Mouse (Mus musculus): Measurements from ENCODE around the gene Otulinl. TPM values are rescaled to one million over a fixed set of nuclear protein-coding genes. Genes with fewer than 3 reads are reported as not detected.

The Otulinl gene
- total RNA-seq, 2 experiments from 2014 or later: 1.8 to 4.4 TPM

GRCm38 (mm10) chr15:27656626-27657025, 24.8 kb downstream of the Otulinl start:
- DNase-seq: no peak

DNA sequence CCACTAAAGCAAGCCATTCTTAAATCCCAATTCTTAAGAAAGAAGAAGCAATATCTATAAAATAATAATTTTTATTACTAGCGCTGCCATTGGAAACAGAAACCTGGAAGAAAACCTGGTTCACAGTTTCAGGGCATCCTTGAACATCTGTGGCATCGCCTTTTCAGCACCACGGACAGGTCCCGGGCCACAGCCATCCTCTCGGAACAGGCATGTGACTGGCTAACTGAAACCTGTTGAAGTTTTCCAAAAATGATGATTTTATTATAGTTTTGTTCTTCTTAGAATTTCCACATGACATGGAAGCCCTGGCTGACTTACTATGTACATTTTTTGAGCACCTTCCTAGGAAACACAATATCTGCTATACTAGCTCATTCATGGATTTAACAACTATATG, 26.4 kb downstream of the Otulinl start:
- peak in 1 of 2 experiments; percentile 50 for DNase-seq

GRCm38 (mm10) chr15:27647686-27648085, 33.7 kb downstream of the Otulinl start:
- DNase-seq: no peak

DNA sequence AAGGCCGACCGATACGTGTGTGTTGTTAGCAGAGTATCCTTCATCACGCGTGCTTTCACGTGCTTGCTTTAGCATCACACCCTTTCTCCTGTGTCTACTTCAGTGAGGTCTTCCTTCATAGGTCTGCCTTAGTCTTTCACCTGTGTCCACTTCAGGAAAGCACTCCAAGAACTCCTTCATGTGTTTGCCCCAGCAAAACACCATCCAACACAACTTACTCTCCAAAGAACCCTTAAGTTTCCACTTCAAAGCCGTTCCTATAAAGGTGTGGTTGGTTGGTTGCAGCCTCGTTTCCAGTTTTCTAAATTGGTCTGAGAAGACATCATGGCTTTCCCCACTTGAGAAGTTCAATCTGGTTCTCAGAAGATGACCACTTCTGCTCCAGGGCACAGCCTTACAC, 34.7 kb downstream of the Otulinl start:
- DNase-seq: no peak

- no peak for DNase-seq
Observed at GRCm38 (mm10) chr15:27645250-27645649, 36.1 kb downstream of the Otulinl start.

DNA sequence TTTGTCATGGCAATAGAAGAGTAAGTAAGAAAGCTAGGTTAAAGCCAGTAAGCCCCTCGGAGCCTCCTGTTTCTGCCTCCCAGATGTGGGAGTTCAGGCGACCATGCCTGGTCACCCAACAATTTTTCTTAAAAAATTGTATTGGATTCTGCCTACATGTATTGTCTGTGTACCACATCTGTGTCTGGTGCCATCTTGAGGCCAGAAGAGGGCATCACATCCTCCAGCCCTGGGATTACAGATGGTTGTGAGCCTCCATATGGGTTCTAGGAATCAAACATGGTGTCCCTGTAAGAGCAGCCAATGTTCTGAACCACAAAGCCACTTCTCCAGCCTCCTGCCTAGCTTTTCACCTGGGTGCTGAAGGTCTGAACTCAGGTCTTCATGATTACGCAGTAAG, 38.5 kb downstream of the Otulinl start:
- peak; percentile 31 to 72 for DNase-seq

- DNase-seq: no peak
Observed at GRCm38 (mm10) chr15:27641171-27641570, 40.2 kb downstream of the Otulinl start.

DNA sequence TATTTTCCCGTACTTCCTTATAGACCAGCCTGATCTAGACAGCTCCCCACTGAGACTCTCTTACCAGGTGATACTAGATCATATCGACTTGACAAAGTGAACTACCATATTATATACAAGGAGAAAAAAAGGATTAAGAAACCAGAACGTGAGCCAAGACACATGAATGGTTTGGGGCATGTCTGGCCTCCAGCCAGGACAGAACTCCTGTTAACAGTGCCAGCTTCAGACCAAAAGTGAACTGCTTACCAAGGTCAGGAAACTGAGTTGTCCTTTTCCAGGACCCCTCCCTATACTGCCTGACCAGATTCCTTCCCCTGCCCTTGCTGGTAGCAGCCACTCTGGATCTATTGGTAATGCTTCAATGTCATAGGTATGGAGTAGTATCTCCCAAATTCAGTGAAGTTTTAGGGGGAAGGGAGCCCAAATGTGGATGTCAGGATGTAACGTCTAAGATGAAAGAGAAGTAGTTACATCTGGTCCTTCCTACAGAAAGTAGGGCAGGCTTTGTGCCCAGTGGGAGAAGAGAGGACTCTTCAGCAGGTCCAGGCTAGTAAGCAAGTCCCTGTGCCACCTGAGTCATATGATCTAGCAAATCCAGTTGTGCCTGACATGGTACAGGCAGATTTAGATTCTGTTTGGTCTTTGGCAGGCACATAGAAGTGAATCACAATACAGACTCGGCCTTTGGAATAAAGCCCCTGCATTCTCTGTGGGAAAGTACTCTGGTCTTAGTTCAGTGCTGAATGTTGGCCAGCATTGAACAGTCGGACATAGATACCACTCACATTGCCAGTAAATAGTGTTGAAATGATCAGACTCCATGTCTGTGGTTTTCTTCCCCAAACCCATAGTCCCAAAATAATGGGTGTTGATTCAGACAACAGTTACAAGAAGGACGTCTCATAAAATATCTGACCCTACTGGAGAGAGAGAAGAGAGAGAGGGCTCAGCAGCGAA, 47.2 kb downstream of the Otulinl start:
- peak in 1 of 2 experiments; percentile 36 for DNase-seq

GRCm38 (mm10) chr15:27630601-27631383, 50.6 kb downstream of the Otulinl start, which contains the start of gene Otulin:
Otulin (minus strand) TSS chr15:27630693.
- DNase-seq: peak; percentile 98 to 100

- DNase-seq: peak in 1 of 2 experiments; percentile 55
Observed at GRCm38 (mm10) chr15:27629800-27630600, 51.4 kb downstream of the Otulinl start.

GRCm38 (mm10) chr15:27629046-27629445, 52.3 kb downstream of the Otulinl start:
- no peak for DNase-seq

GRCm38 (mm10) chr15:27627794-27628193, 53.6 kb downstream of the Otulinl start:
- DNase-seq: no peak

- no peak for DNase-seq
Observed at GRCm38 (mm10) chr15:27626314-27626713, 55.1 kb downstream of the Otulinl start.

DNA sequence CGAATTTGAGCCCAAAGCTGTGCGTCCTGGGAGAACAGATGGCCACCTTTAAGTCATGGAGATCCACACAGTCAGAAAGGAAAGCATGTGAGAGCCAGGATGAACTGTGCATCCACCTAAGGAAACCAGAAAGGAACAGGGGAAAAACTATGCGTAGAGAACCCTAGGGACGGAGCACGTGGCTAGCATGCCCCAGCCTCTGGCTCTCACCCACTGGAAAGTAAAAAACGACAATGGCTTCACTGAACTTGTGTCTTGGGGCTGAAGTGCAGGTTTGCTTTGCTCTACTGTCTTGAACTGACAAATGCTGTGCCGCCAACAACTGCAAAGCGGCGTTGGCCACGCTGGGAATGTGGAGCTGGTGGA, 55.5 kb downstream of the Otulinl start:
- no peak for DNase-seq

DNA sequence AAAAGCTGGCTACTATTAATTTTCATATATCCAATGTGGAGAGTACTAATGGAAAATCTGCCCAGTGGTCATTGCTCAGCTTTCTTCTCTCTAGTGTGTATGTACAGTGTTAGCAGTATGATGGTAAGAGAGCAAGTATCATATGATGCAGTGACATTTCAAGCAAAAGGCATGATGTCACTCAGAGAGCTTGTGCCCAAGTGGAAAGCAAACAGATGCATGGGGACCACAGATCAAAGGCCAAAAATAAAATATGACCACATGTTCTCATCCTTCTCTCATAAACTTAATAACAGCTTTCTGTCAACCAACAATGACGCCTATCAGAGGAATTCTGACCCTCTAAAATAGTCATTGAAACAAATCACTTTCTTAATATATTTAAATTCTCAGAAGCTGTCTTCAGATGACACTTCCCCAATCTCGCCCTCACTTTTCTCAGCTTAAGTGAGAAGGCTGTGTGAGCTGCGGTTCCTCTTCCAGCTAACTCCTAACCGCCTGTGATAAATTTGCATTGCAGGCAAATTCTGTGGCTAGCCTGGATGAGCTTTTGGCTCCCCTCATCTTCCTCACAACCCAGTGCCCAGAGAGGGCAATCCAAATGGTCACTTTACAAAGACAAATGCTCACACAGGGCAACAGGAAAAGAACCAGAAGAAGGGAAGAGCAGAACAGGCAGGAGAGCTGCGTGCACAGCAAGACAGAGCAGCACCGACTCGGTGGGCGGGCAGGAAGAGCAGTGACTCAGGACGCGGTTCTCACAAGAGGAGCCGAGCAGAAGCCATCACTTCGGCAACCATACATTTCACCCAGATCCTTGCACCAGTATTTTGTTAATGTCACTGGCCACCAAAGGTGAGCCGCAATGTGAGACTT, 56.1 kb downstream of the Otulinl start:
- DNase-seq: peak in 1 of 2 experiments; percentile 49

DNA sequence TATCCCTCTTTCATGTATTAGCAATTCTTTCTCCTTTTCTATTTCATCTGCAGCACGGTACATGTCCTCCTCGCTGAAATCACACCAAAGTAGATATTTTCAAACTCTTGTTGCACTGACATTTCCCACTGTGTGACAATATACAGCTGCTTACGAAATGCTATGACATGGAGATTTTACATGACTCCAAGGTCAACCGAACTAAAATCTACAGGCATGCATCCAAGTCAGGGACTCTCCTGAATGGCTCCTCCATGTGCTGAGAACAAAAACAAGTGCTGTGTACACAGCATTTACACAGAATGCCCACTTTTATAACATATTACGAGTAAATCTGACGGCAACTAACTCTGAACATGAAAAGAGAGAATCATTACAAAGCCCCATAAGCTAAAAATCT, 58.1 kb downstream of the Otulinl start:
- DNase-seq: no peak

DNA sequence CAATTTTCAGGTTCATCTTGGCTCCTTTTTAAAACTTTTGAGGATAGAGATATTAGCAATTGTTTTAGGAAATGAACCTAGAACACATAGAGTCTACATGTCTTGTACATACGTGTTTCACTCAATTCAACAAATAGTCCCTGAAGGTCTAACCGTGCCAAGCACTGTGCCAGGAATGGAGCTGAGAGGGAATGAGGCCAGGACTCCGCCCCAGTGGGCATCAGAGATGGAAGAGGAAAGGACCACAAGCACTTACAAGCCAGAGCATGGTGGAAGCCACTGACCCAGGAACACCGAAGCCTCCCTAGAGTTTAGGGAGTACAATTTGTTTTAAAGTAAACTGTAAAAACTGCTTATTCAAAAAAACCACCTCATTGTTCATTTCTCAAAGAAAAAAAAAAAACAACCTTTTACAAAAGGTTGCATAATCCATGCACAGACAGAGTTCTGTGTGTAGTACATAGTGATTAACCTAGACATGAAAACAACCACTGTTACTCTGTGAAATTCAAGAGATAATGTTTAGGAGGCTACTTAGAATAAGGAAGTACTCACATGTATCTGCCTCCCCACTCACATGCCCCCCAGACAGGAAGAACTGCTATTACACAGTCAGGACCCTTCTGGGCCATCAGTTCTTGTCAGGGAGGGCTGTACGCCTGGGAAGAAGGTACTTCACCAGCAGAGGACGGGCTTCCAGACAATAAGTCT, 60.7 kb downstream of the Otulinl start:
- DNase-seq: peak; percentile 37 to 69

DNA sequence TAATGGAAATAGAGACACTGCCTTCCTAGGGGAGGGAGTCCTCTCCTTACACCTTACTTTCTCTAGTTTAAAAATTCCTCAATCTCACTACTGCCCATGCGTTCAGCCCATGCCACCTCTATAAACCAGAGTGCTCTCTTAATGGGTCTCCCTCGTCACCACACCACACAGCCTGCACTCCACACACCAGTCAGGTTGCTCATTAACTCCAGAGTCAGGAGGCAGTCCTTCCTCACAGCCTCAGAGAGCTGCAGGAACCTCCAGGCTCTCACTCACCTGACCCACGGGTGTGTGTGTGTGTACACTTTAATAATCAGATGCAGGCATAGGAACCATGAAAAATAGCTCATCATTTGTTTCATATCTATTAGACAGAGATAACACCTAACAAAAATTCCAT, 61.7 kb downstream of the Otulinl start:
- DNase-seq: no peak

GRCm38 (mm10) chr15:27618778-27619533, 62.4 kb downstream of the Otulinl start:
- peak in 1 of 2 experiments; percentile 46 for DNase-seq

DNA sequence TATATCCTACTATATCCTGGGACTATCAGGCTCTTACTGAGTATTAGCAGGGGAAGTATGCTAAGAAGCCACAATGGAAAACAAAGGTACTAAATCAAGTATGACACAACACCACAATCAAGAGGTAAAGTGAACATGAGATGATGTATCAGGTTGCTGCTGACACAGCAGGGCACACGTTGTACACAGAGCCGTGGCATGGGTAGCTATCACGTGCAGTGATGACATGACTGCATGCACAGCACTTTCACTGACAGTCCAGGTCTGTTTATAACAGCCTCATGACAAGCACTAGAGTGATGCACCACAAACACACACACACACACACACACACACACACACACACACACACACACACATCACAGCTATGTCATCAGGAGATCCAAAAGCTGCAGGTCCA, 64.2 kb downstream of the Otulinl start:
- DNase-seq: peak in 1 of 2 experiments; percentile 18
